Mouse (Mus musculus): Measurements from ENCODE around the gene Pdk4. TPM values are rescaled to one million over a fixed set of nuclear protein-coding genes. Genes with fewer than 3 reads are reported as not detected.
A peak's percentile ranks its signal among the peaks of the same experiment; 100 is the strongest.

The Pdk4 gene
- total RNA-seq, 1 experiment from 2014 or later, result 127 TPM

- no peak for DNase-seq
Measured at GRCm38 (mm10) chr6:5444331-5444898, 51.7 kb downstream of the Pdk4 start.

- no peak for DNase-seq
Measured at GRCm38 (mm10) chr6:5443104-5443863, 52.8 kb downstream of the Pdk4 start.

GRCm38 (mm10) chr6:5442316-5443085 is 53.6 kb downstream of the Pdk4 start:
- DNase-seq, result peak; percentile 35

GRCm38 (mm10) chr6:5441221-5441620 is 54.9 kb downstream of the Pdk4 start:
- no peak for DNase-seq

- no peak for DNase-seq
Measured at GRCm38 (mm10) chr6:5437757-5438156, 58.4 kb downstream of the Pdk4 start.

GRCm38 (mm10) chr6:5433887-5434286 is 62.2 kb downstream of the Pdk4 start:
- DNase-seq, result no peak

Other genes starting within 250 kb of the Pdk4 start
- gene Pon3, start 240.0 kb downstream of the Pdk4 start, total RNA-seq (2021), result 168 and 180 TPM in 2 replicates
- gene Pon2, start 197.9 kb downstream of the Pdk4 start, total RNA-seq (2021), result 36.2 and 47.6 TPM in 2 replicates
- 2.6 and 3.5 TPM in 2 replicates for gene Asb4, start 112.9 kb downstream of the Pdk4 start, total RNA-seq (2021)
- gene Dync1i1, start 229.3 kb upstream of the Pdk4 start, total RNA-seq (2021), result 1.8 and 2.0 TPM in 2 replicates